Mouse (Mus musculus): ENCODE data around the gene Etfbkmt. TPM values are rescaled to one million over a fixed set of nuclear protein-coding genes. Genes with fewer than 3 reads are reported as not detected.

Gene Etfbkmt
- polyA plus RNA-seq, 1 experiment from 2014 or later = 17.3 TPM

DNA sequence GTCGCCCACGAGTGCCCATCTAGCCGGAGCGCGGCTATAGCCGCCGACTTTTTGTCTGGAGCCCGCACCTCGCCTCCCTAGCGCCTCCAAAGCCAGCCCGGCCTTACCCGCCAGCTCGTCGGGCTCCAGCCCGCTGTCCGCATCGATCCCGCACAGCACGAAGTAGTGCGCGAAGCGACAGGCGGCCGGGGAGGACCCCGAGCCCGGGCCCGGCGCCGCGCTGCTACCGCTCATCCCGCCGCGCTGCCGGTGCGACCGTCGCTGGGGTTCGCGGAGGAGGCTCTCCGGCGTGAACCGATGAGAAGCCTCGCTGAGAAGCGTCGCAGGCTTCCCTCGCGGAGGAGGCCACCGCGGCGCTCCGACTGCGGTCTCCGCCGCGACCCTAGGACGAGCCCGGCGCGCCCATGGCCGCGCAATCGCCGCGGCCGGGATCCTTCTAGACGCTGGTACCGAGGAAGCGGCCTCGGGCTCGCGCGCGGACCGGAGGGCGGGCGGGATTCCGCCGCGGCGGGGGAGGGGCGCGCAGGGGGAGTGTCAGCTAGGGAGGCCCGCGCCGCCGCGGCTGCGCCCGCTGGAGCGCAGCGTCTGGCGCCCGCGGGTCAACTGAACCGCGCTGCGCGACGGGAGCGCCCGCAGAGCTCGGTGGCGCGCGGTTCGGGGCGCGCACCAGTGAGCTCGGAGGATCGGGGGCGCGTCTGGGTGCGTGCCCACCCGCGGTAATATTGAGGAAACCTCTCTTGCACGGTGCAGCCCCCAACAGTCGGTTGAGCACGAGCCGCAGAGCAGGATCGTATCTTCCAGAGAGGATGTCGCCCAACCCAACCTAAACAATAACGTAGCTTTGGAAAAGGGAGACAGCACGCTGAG lies 38.3 kb upstream of the Etfbkmt start, which contains the start of gene Dennd5b:
Dennd5b (minus strand) TSS at position 605 of the 867 bp plus-strand sequence.
- under 1% methylated on average over 99 of the region's 124 CpGs for WGBS
- H3K4me2 ChIP-seq (ENCODE audit: low read depth, low read length) = peak within 1 kb of the TSS; percentile 85
- peaks cover 3% of the 10 kb centered on the region; the same call in 1 of the 2 replicates for H3K4me1 ChIP-seq (replicated peaks; ENCODE audit: control insufficient read depth, insufficient read depth, low read length)
- H3K9ac ChIP-seq (ENCODE audit: low read length) = peak within 1 kb of the TSS; percentile 93
- peak; percentile 97 for ATAC-seq (ENCODE audit: low read depth)
- H3K27me3 ChIP-seq (ENCODE audit: control insufficient read depth, insufficient read depth, low read depth, low read length) = no peaks in the 10 kb centered on the region
- H3K27ac ChIP-seq (ENCODE audit: low read length) = peak within 1 kb of the TSS; percentile 78
- peak within 1 kb of the TSS; percentile 89 for H3K4me3 ChIP-seq (ENCODE audit: low read length)
- H3K36me3 ChIP-seq (ENCODE audit: control insufficient read depth, insufficient read depth, low read length) = no peaks in the 10 kb centered on the region
- no peaks in the 10 kb centered on the region for H3K9me3 ChIP-seq (ENCODE audit: control insufficient read depth, low read length)

- H3K9ac ChIP-seq (ENCODE audit: low read length) = peak overlapping the region; percentile 93
- no peaks in the 10 kb centered on the region for H3K9me3 ChIP-seq (ENCODE audit: control insufficient read depth, low read length)
- no peaks in the 10 kb centered on the region for H3K36me3 ChIP-seq (ENCODE audit: control insufficient read depth, insufficient read depth, low read length)
- peak overlapping the region; percentile 89 for H3K4me3 ChIP-seq (ENCODE audit: low read length)
- H3K27ac ChIP-seq (ENCODE audit: low read length) = peak overlapping the region; percentile 78; the same call in 1 of the 2 replicates
- H3K4me1 ChIP-seq (replicated peaks; ENCODE audit: control insufficient read depth, insufficient read depth, low read length) = peaks cover 3% of the 10 kb centered on the region; the same call in 1 of the 2 replicates
- peak overlapping the region; percentile 85 for H3K4me2 ChIP-seq (ENCODE audit: low read depth, low read length)
- no peak for ATAC-seq (ENCODE audit: low read depth)
- WGBS = 10% methylated on average over 7 of the region's 7 CpGs
- H3K27me3 ChIP-seq (ENCODE audit: control insufficient read depth, insufficient read depth, low read depth, low read length) = no peaks in the 10 kb centered on the region
Observed at GRCm38 (mm10) chr6:149101943-149102243, 37.8 kb upstream of the Etfbkmt start.

DNA sequence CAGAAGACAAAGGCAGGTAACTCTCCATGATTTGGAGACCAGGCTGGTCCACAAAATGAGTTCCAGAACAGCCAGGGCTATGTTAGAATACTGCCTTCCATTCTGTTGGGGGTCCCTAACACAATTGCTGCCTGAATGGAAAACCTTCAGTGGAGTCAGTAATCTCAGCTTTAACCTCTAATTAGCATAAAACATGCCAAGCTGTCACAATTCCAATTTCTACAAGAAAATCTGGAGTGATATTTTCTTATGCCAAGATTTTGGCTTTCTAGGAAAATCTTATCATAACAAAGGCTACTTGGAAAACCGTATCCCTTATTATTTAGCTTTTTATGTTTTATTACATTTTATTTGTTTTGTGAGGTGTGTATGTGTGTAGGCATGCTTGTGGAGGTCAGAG lies 36.2 kb upstream of the Etfbkmt start:
- no peak overlapping the region for H3K4me3 ChIP-seq (ENCODE audit: low read length)
- no peak overlapping the region for H3K27ac ChIP-seq (ENCODE audit: low read length)
- no peaks in the 10 kb centered on the region for H3K9me3 ChIP-seq (ENCODE audit: control insufficient read depth, low read length)
- H3K4me2 ChIP-seq (ENCODE audit: low read depth, low read length) = no peak overlapping the region
- H3K36me3 ChIP-seq (ENCODE audit: control insufficient read depth, insufficient read depth, low read length) = no peaks in the 10 kb centered on the region
- H3K27me3 ChIP-seq (ENCODE audit: control insufficient read depth, insufficient read depth, low read depth, low read length) = no peaks in the 10 kb centered on the region
- no peak overlapping the region for H3K9ac ChIP-seq (ENCODE audit: low read length)
- WGBS = 74% methylated on average over 1 of the region's 1 CpGs
- H3K4me1 ChIP-seq (replicated peaks; ENCODE audit: control insufficient read depth, insufficient read depth, low read length) = peaks cover 3% of the 10 kb centered on the region; the same call in 1 of the 2 replicates
- ATAC-seq (ENCODE audit: low read depth) = no peak

GRCm38 (mm10) chr6:149107615-149108014 lies 32.0 kb upstream of the Etfbkmt start:
- H3K4me3 ChIP-seq (ENCODE audit: low read length) = no peak overlapping the region
- H3K4me1 ChIP-seq (replicated peaks; ENCODE audit: control insufficient read depth, insufficient read depth, low read length) = no peaks in the 10 kb centered on the region
- H3K4me2 ChIP-seq (ENCODE audit: low read depth, low read length) = no peak overlapping the region
- no peaks in the 10 kb centered on the region for H3K36me3 ChIP-seq (ENCODE audit: control insufficient read depth, insufficient read depth, low read length)
- no peaks in the 10 kb centered on the region for H3K9me3 ChIP-seq (ENCODE audit: control insufficient read depth, low read length)
- H3K27ac ChIP-seq (ENCODE audit: low read length) = no peak overlapping the region
- no peak overlapping the region for H3K9ac ChIP-seq (ENCODE audit: low read length)
- no peaks in the 10 kb centered on the region for H3K27me3 ChIP-seq (ENCODE audit: control insufficient read depth, insufficient read depth, low read depth, low read length)
- no peak for ATAC-seq (ENCODE audit: low read depth)
- 69% methylated on average over 3 of the region's 3 CpGs for WGBS

- H3K4me3 ChIP-seq (ENCODE audit: low read length) = no peak overlapping the region
- no peak overlapping the region for H3K4me2 ChIP-seq (ENCODE audit: low read depth, low read length)
- no peaks in the 10 kb centered on the region for H3K36me3 ChIP-seq (ENCODE audit: control insufficient read depth, insufficient read depth, low read length)
- H3K9ac ChIP-seq (ENCODE audit: low read length) = no peak overlapping the region
- no peak overlapping the region for H3K27ac ChIP-seq (ENCODE audit: low read length)
- no peaks in the 10 kb centered on the region for H3K4me1 ChIP-seq (replicated peaks; ENCODE audit: control insufficient read depth, insufficient read depth, low read length)
- ATAC-seq (ENCODE audit: low read depth) = no peak
- 77% methylated on average over 2 of the region's 2 CpGs for WGBS
- no peaks in the 10 kb centered on the region for H3K27me3 ChIP-seq (ENCODE audit: control insufficient read depth, insufficient read depth, low read depth, low read length)
- H3K9me3 ChIP-seq (ENCODE audit: control insufficient read depth, low read length) = no peaks in the 10 kb centered on the region
Observed at GRCm38 (mm10) chr6:149108909-149109308, 30.7 kb upstream of the Etfbkmt start.

GRCm38 (mm10) chr6:149116992-149117391 lies 22.7 kb upstream of the Etfbkmt start:
- H3K9ac ChIP-seq (ENCODE audit: low read length) = no peak overlapping the region
- ATAC-seq (ENCODE audit: low read depth) = no peak
- H3K9me3 ChIP-seq (ENCODE audit: control insufficient read depth, low read length) = no peaks in the 10 kb centered on the region
- H3K4me3 ChIP-seq (ENCODE audit: low read length) = no peak overlapping the region
- H3K4me1 ChIP-seq (replicated peaks; ENCODE audit: control insufficient read depth, insufficient read depth, low read length) = no peaks in the 10 kb centered on the region
- H3K27ac ChIP-seq (ENCODE audit: low read length) = no peak overlapping the region
- H3K27me3 ChIP-seq (ENCODE audit: control insufficient read depth, insufficient read depth, low read depth, low read length) = no peaks in the 10 kb centered on the region
- H3K4me2 ChIP-seq (ENCODE audit: low read depth, low read length) = no peak overlapping the region
- no peaks in the 10 kb centered on the region for H3K36me3 ChIP-seq (ENCODE audit: control insufficient read depth, insufficient read depth, low read length)

GRCm38 (mm10) chr6:149118935-149119334 lies 20.7 kb upstream of the Etfbkmt start:
- Histone ChIP-seq H3K4me3 (ENCODE audit: low read length) (no peak overlapping the region), H3K27me3 (ENCODE audit: control insufficient read depth, insufficient read depth, low read depth, low read length) (no peaks in the 10 kb centered on the region), H3K4me1 (replicated peaks; ENCODE audit: control insufficient read depth, insufficient read depth, low read length) (no peaks in the 10 kb centered on the region), H3K9ac (ENCODE audit: low read length) (no peak overlapping the region), H3K36me3 (ENCODE audit: control insufficient read depth, insufficient read depth, low read length) (no peaks in the 10 kb centered on the region), H3K9me3 (ENCODE audit: control insufficient read depth, low read length) (no peaks in the 10 kb centered on the region), H3K4me2 (ENCODE audit: low read depth, low read length) (no peak overlapping the region), H3K27ac (ENCODE audit: low read length) (no peak overlapping the region)
- WGBS = 36% methylated on average over 2 of the region's 2 CpGs
- ATAC-seq (ENCODE audit: low read depth) = no peak

- H3K4me3 ChIP-seq (ENCODE audit: low read length) = no peak overlapping the region
- WGBS = 9% methylated on average over 2 of the region's 2 CpGs
- no peaks in the 10 kb centered on the region for H3K27me3 ChIP-seq (ENCODE audit: control insufficient read depth, insufficient read depth, low read depth, low read length)
- H3K9me3 ChIP-seq (ENCODE audit: control insufficient read depth, low read length) = no peaks in the 10 kb centered on the region
- no peak overlapping the region for H3K27ac ChIP-seq (ENCODE audit: low read length)
- H3K36me3 ChIP-seq (ENCODE audit: control insufficient read depth, insufficient read depth, low read length) = no peaks in the 10 kb centered on the region
- ATAC-seq (ENCODE audit: low read depth) = no peak; the same call in 1 of the 2 replicates
- H3K4me1 ChIP-seq (replicated peaks; ENCODE audit: control insufficient read depth, insufficient read depth, low read length) = no peaks in the 10 kb centered on the region
- no peak overlapping the region for H3K4me2 ChIP-seq (ENCODE audit: low read depth, low read length)
- H3K9ac ChIP-seq (ENCODE audit: low read length) = no peak overlapping the region
Observed at GRCm38 (mm10) chr6:149119853-149120252, 19.8 kb upstream of the Etfbkmt start.

GRCm38 (mm10) chr6:149123042-149123441 lies 16.6 kb upstream of the Etfbkmt start:
- WGBS = 81% methylated on average over 3 of the region's 3 CpGs
- H3K36me3 ChIP-seq (ENCODE audit: control insufficient read depth, insufficient read depth, low read length) = no peaks in the 10 kb centered on the region
- H3K9ac ChIP-seq (ENCODE audit: low read length) = no peak overlapping the region
- no peak overlapping the region for H3K4me2 ChIP-seq (ENCODE audit: low read depth, low read length)
- H3K27ac ChIP-seq (ENCODE audit: low read length) = no peak overlapping the region
- H3K4me3 ChIP-seq (ENCODE audit: low read length) = no peak overlapping the region
- no peaks in the 10 kb centered on the region for H3K4me1 ChIP-seq (replicated peaks; ENCODE audit: control insufficient read depth, insufficient read depth, low read length)
- no peaks in the 10 kb centered on the region for H3K9me3 ChIP-seq (ENCODE audit: control insufficient read depth, low read length)
- no peaks in the 10 kb centered on the region for H3K27me3 ChIP-seq (ENCODE audit: control insufficient read depth, insufficient read depth, low read depth, low read length)
- ATAC-seq (ENCODE audit: low read depth) = no peak

Data from lung, embryonic 16.5 days (tissue).